Comparison of ENCODE assay signal across 8 mouse cellular contexts in genomic region chr8:105854715-105855216, GRCm38 (mm10). TPM values are rescaled to one million over a fixed set of nuclear protein-coding genes. Genes with fewer than 3 reads are reported as not detected.
DNase-seq lines count a peak whose midpoint lies in the region; ATAC-seq lines count a peak whose summit lies in the region.

Thap11 (plus strand) TSS chr8:105855132.

- no peaks in the 10 kb centered on the region for H3K27me3 ChIP-seq in hindbrain, embryonic 11.5 days (ENCODE audit: control insufficient read depth, insufficient read depth, low read length)

- peak; percentile 95 for DNase-seq in MN1 (ENCODE audit: low spot score)
- peak; percentile 93 for DNase-seq in cerebellum, adult 9-10 months
- DNase-seq in frontal cortex, adult 2 months (ENCODE audit: extremely low spot score in 1 of 2, low spot score in 1 of 2) = peak; percentile 78 to 92
- peak; percentile 96 for DNase-seq in hindbrain, embryonic 11.5 days (ENCODE audit: low spot score)
- DNase-seq in layer of hippocampus, postnatal 10 days (ENCODE audit: low spot score in 2 of 2) = peak; percentile 91 to 93
- DNase-seq in lung, postnatal 10 days = peak; percentile 97
- peak; percentile 90 for DNase-seq in ovary, postnatal 36 days (ENCODE audit: low spot score)
- DNase-seq in thymus, postnatal 25 days = peak; percentile 94

- no peaks in the 10 kb centered on the region for H3K9me3 ChIP-seq in hindbrain, embryonic 11.5 days (ENCODE audit: control insufficient read depth, low read length)

- H3K4me2 ChIP-seq in hindbrain, embryonic 11.5 days (replicated peaks; ENCODE audit: low read depth, low read length) = peak within 1 kb of the TSS; percentile 96

- H3K4me1 ChIP-seq in hindbrain, embryonic 11.5 days (replicated peaks; ENCODE audit: control insufficient read depth, insufficient read depth, low read length) = peaks cover 13% of the 10 kb centered on the region

- H3K27ac ChIP-seq in hindbrain, embryonic 11.5 days (ENCODE audit: low read depth, low read length) = peak within 1 kb of the TSS; percentile 82

- no peaks in the 10 kb centered on the region for H3K36me3 ChIP-seq in hindbrain, embryonic 11.5 days (ENCODE audit: control insufficient read depth, insufficient read depth, low read length)

- under 1% methylated on average over 43 of the region's 43 CpGs for WGBS in hindbrain, embryonic 11.5 days

- peak; percentile 91 for ATAC-seq in hindbrain, embryonic 11.5 days (ENCODE audit: low FRiP score)

- peak within 1 kb of the TSS; percentile 86 for H3K9ac ChIP-seq in hindbrain, embryonic 11.5 days (ENCODE audit: low read depth, low read length)

- peak within 1 kb of the TSS; percentile 78 for H3K4me3 ChIP-seq in hindbrain, embryonic 11.5 days (ENCODE audit: low read depth, low read length)

RNA-seq across cellular contexts. Expression of gene Thap11, which starts in this region (rescaled TPM):
- polyA plus RNA-seq in frontal cortex, adult 2 months (2012; rRNA removed) = 47.0 and 47.1 TPM in 2 replicates
- 60.5 and 66.7 TPM in 2 replicates for polyA plus RNA-seq in hindbrain, embryonic 11.5 days (2014; fragmentation: Nextera tagmentation; extraction: Ambion mirVana)
- total RNA-seq in layer of hippocampus, postnatal 10 days (2021) = 10 to 100 TPM; 32.1 to 34.2 TPM

Comparison
In these comparisons a context has a peak if more than half of its experiments do, and no peak if none do; other contexts are left out.
1. Peak in every context shown above with its lines: DNase-seq, ATAC-seq, H3K4me3 ChIP-seq and H3K27ac ChIP-seq.